27 mouse cellular contexts compared by ENCODE assay signal in the genomic region with DNA sequence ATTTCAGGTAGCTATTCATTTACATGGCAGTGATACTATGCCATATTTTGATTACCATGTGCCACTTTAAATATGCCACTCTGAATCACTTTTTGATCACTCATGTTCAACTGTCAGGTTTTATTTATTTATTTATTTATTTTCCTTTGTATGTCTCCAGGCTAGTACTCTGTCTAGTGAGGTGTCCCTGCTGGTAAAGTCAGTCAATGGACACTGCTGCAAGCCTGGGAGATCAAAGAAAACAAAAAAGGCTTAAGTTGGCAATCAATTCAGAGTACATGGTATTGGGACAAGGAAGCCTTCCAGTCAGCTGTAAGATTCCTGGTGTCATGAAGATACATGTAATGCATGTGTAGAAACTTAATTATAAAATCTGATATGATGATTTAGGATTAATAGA.
A peak's percentile ranks its signal among the peaks of the same experiment; 100 is the strongest.
DNase-seq lines count a peak whose midpoint lies in the region; ATAC-seq and TF ChIP-seq lines count a peak whose summit lies in the region.
"Had no signal": no experiment of that assay in that cellular context is flagged by ENCODE, and none has a peak within 500 bp of the region (broad histone marks: within the 10 kb centered on the region; RNA-seq: fewer than 3 reads in every experiment).

No protein-coding gene starts in this region.

- TF ChIP-seq CTCF in brain, embryonic 14.5 days (IDR thresholded peaks at IDR 0.05; ENCODE audit: borderline replicate concordance, extremely low read depth, insufficient read depth, insufficient read length), result no peak

- ATAC-seq in forebrain, embryonic 11.5 days (replicated peaks; ENCODE audit: low FRiP score), result 0 out of 2 replicates have a peak, but pooled peaks have one; percentile 28
- ATAC-seq in forebrain, embryonic 14.5 days, result no peak
- no peak for ATAC-seq in forebrain, embryonic 12.5 days (ENCODE audit: low FRiP score)
- ATAC-seq in midbrain, embryonic 12.5 days (ENCODE audit: low FRiP score, low read depth), result peak; percentile 75
- ATAC-seq in midbrain, embryonic 14.5 days (ENCODE audit: low FRiP score, low TSS enrichment), result no peak
- ATAC-seq: activated CD4-positive, CD25-positive, alpha-beta regulatory T cell, adult 4 months; CD4-positive, CD25-positive, alpha-beta regulatory T cell, adult 4 months; forebrain, embryonic 15.5 days; Patski had no signal

- no peak overlapping the region for H3K9ac ChIP-seq in forebrain, embryonic 11.5 days (ENCODE audit: low read length)
- H3K9ac ChIP-seq in forebrain, embryonic 14.5 days (ENCODE audit: low read length), result no peak overlapping the region
- no peak overlapping the region for H3K9ac ChIP-seq in forebrain, embryonic 12.5 days
- no peak overlapping the region for H3K9ac ChIP-seq in midbrain, embryonic 12.5 days (replicated peaks)
- no peak overlapping the region for H3K9ac ChIP-seq in midbrain, embryonic 14.5 days (replicated peaks; ENCODE audit: low read length)
- H3K9ac ChIP-seq: embryonic facial prominence, embryonic 13.5 days; embryonic facial prominence, embryonic 15.5 days; forebrain, embryonic 15.5 days had no signal

- no peaks in the 10 kb centered on the region for H3K36me3 ChIP-seq in forebrain, embryonic 11.5 days (ENCODE audit: control insufficient read depth, insufficient read depth, low read length)
- no peaks in the 10 kb centered on the region for H3K36me3 ChIP-seq in forebrain, embryonic 10.5 days (replicated peaks)
- no peaks in the 10 kb centered on the region for H3K36me3 ChIP-seq in forebrain, embryonic 14.5 days (ENCODE audit: control insufficient read depth, insufficient read depth, low read length)
- no peaks in the 10 kb centered on the region for H3K36me3 ChIP-seq in forebrain, embryonic 12.5 days (replicated peaks)
- H3K36me3 ChIP-seq in midbrain, embryonic 12.5 days, result no peaks in the 10 kb centered on the region
- no peaks in the 10 kb centered on the region for H3K36me3 ChIP-seq in midbrain, embryonic 14.5 days (ENCODE audit: control insufficient read depth, insufficient read depth, low read length)
- H3K36me3 ChIP-seq: embryonic facial prominence, embryonic 13.5 days; embryonic facial prominence, embryonic 15.5 days; forebrain, embryonic 15.5 days; G1E had no signal

- no peak overlapping the region for H3K4me2 ChIP-seq in forebrain, embryonic 11.5 days (ENCODE audit: low read depth, low read length, severe bottlenecking)
- H3K4me2 ChIP-seq in forebrain, embryonic 14.5 days (ENCODE audit: low read length), result no peak overlapping the region
- H3K4me2 ChIP-seq in forebrain, embryonic 12.5 days, result no peak overlapping the region
- no peak overlapping the region for H3K4me2 ChIP-seq in midbrain, embryonic 12.5 days (replicated peaks)
- H3K4me2 ChIP-seq in midbrain, embryonic 14.5 days (ENCODE audit: low read length), result no peak overlapping the region
- H3K4me2 ChIP-seq: embryonic facial prominence, embryonic 13.5 days; embryonic facial prominence, embryonic 15.5 days; forebrain, embryonic 15.5 days had no signal

- no peak for TF ChIP-seq POLR2A in brain, embryonic 14.5 days (IDR thresholded peaks at IDR 0.05; ENCODE audit: borderline replicate concordance, extremely low read depth, insufficient read depth, insufficient read length, poor library complexity, severe bottlenecking)

- H3K27me3 ChIP-seq in forebrain, embryonic 11.5 days (ENCODE audit: control insufficient read depth, insufficient read depth, low read length), result no peaks in the 10 kb centered on the region
- H3K27me3 ChIP-seq in forebrain, embryonic 10.5 days (ENCODE audit: poor library complexity, severe bottlenecking), result no peaks in the 10 kb centered on the region
- no peaks in the 10 kb centered on the region for H3K27me3 ChIP-seq in forebrain, embryonic 14.5 days (replicated peaks; ENCODE audit: control insufficient read depth, insufficient read depth, low read length)
- no peaks in the 10 kb centered on the region for H3K27me3 ChIP-seq in forebrain, embryonic 12.5 days
- no peaks in the 10 kb centered on the region for H3K27me3 ChIP-seq in midbrain, embryonic 12.5 days
- H3K27me3 ChIP-seq in midbrain, embryonic 14.5 days (ENCODE audit: control insufficient read depth, insufficient read depth, low read length), result no peaks in the 10 kb centered on the region
- H3K27me3 ChIP-seq: CH12.LX; embryonic facial prominence, embryonic 13.5 days; embryonic facial prominence, embryonic 15.5 days; forebrain, embryonic 15.5 days; Patski had no signal

- H3K4me3 ChIP-seq in forebrain, embryonic 11.5 days (ENCODE audit: low read depth, low read length), result no peak overlapping the region
- no peak overlapping the region for H3K4me3 ChIP-seq in forebrain, embryonic 10.5 days
- H3K4me3 ChIP-seq in forebrain, embryonic 14.5 days (ENCODE audit: low read depth, low read length), result no peak overlapping the region
- H3K4me3 ChIP-seq in forebrain, embryonic 12.5 days (replicated peaks), result no peak overlapping the region
- H3K4me3 ChIP-seq in midbrain, embryonic 12.5 days, result no peak overlapping the region
- H3K4me3 ChIP-seq in midbrain, embryonic 14.5 days (replicated peaks; ENCODE audit: low read depth, low read length), result no peak overlapping the region
- H3K4me3 ChIP-seq: embryonic facial prominence, embryonic 13.5 days; embryonic facial prominence, embryonic 15.5 days; erythroblast, embryonic 14.5 days; forebrain, embryonic 15.5 days had no signal

- H3K27ac ChIP-seq in forebrain, embryonic 11.5 days (ENCODE audit: low read depth, low read length), result no peak overlapping the region
- H3K27ac ChIP-seq in forebrain, embryonic 10.5 days, result no peak overlapping the region
- no peak overlapping the region for H3K27ac ChIP-seq in forebrain, embryonic 14.5 days (ENCODE audit: low read depth, low read length)
- H3K27ac ChIP-seq in forebrain, embryonic 12.5 days, result no peak overlapping the region
- H3K27ac ChIP-seq in midbrain, embryonic 12.5 days (replicated peaks), result no peak overlapping the region
- H3K27ac ChIP-seq in midbrain, embryonic 14.5 days (replicated peaks; ENCODE audit: low read depth, low read length), result no peak overlapping the region
- H3K27ac ChIP-seq: embryonic facial prominence, embryonic 13.5 days; embryonic facial prominence, embryonic 15.5 days; forebrain, embryonic 15.5 days had no signal

- no peak for DNase-seq in forebrain, embryonic 11.5 days (ENCODE audit: low spot score)
- DNase-seq in forebrain, embryonic 10.5 days (ENCODE audit: extremely low spot score, low spot score), result no peak
- DNase-seq in forebrain, embryonic 14.5 days (ENCODE audit: low spot score), result peak; percentile 4
- no peak for DNase-seq in midbrain, embryonic 14.5 days
- DNase-seq in brain, embryonic 14.5 days (ENCODE audit: low read depth), result peak; percentile 22
- DNase-seq: adrenal gland, adult 8-10 months; adrenal gland, postnatal 14 days; adrenal gland, postnatal 36 days; B cell, adult 2 months; cerebellum, adult 11 months; cerebellum, adult 18-20 months; cerebellum, adult 8-10 months; cerebellum, adult 9-11 months; cerebellum, postnatal 14 days; cerebellum, postnatal 36 days; embryo, embryonic 11 days had no signal

- no peaks in the 10 kb centered on the region for H3K4me1 ChIP-seq in forebrain, embryonic 11.5 days (replicated peaks; ENCODE audit: control insufficient read depth, insufficient read depth, low read length)
- H3K4me1 ChIP-seq in forebrain, embryonic 10.5 days, result peaks cover 11% of the 10 kb centered on the region
- no peaks in the 10 kb centered on the region for H3K4me1 ChIP-seq in forebrain, embryonic 14.5 days (ENCODE audit: control insufficient read depth, insufficient read depth, low read length)
- peaks cover 5% of the 10 kb centered on the region; the same call in 1 of the 2 replicates for H3K4me1 ChIP-seq in forebrain, embryonic 12.5 days
- 0 out of 2 replicates have a peak, but pooled peaks cover 4% of the 10 kb centered on the region for H3K4me1 ChIP-seq in midbrain, embryonic 12.5 days
- no peaks in the 10 kb centered on the region for H3K4me1 ChIP-seq in midbrain, embryonic 14.5 days (ENCODE audit: control insufficient read depth, insufficient read depth, low read length)
- H3K4me1 ChIP-seq: embryonic facial prominence, embryonic 13.5 days; embryonic facial prominence, embryonic 15.5 days; forebrain, embryonic 15.5 days had no signal

- no peaks in the 10 kb centered on the region for H3K9me3 ChIP-seq in forebrain, embryonic 11.5 days (ENCODE audit: control insufficient read depth, low read length)
- H3K9me3 ChIP-seq in forebrain, embryonic 10.5 days, result no peaks in the 10 kb centered on the region
- H3K9me3 ChIP-seq in forebrain, embryonic 14.5 days (replicated peaks; ENCODE audit: control insufficient read depth, low read length), result no peaks in the 10 kb centered on the region
- no peaks in the 10 kb centered on the region for H3K9me3 ChIP-seq in forebrain, embryonic 12.5 days
- H3K9me3 ChIP-seq in midbrain, embryonic 12.5 days, result no peaks in the 10 kb centered on the region
- no peaks in the 10 kb centered on the region for H3K9me3 ChIP-seq in midbrain, embryonic 14.5 days (ENCODE audit: control insufficient read depth, low read length)
- H3K9me3 ChIP-seq: embryonic facial prominence, embryonic 13.5 days; embryonic facial prominence, embryonic 15.5 days; forebrain, embryonic 15.5 days; G1E had no signal

Comparison
In these comparisons a context has a peak if more than half of its experiments do, and no peak if none do; other contexts are left out.
1. ATAC-seq: peak in forebrain, embryonic 11.5 days (single experiment) and midbrain, embryonic 12.5 days (single experiment); none in forebrain, embryonic 14.5 days (single experiment), forebrain, embryonic 12.5 days (single experiment) and midbrain, embryonic 14.5 days (single experiment).
2. DNase-seq: peak in forebrain, embryonic 14.5 days (single experiment) and brain, embryonic 14.5 days (single experiment); none in forebrain, embryonic 11.5 days (single experiment), forebrain, embryonic 10.5 days (single experiment) and midbrain, embryonic 14.5 days (single experiment).